Mouse (Mus musculus): ENCODE measurements at regions not wholly inside any gene's neighbourhood (a gene's known extent, or its start where the extent isn't known, plus 50 kb on each side); places are given as distances from the start of the nearest gene placed in this dataset.

GRCm38 (mm10) chr8:96244549-96245152, 356.3 kb upstream of the Got2 start:
- dilution Hi-C loops (cut with MboI; ENCODE audit: extremely low pct_ligation_motif_present, extremely low pct_unique_long_range_greater_than_20kb, low sequenced_read_pairs) (no loop called here), in situ Hi-C loops (cut with MboI; ENCODE audit: low pct_ligation_motif_present, low pct_unique_long_range_greater_than_20kb, low sequenced_read_pairs) (no loop called here)
- no peaks in the 10 kb centered on the region for H3K79me2 ChIP-seq (replicated peaks; ENCODE audit: control insufficient read depth, extremely low read depth, insufficient read depth, poor library complexity, severe bottlenecking)
- H3K9ac ChIP-seq (ENCODE audit: insufficient read depth, low read depth), result no peak overlapping the region
- H3K4me3 ChIP-seq (replicated peaks in 1 of 3; ENCODE audit: low read depth in 2 of 3, low read length in 2 of 3, poor library complexity in 1 of 3), result no peak overlapping the region
- no peak for DNase-seq (ENCODE audit: extremely low read depth)
- peaks cover 11% of the 10 kb centered on the region for H3K27me3 ChIP-seq (replicated peaks)
- no peaks in the 10 kb centered on the region for H3K36me3 ChIP-seq (replicated peaks in 1 of 2; ENCODE audit: control insufficient read depth in 1 of 2, insufficient read depth in 1 of 2, low read length in 1 of 2)
- H3K4me1 ChIP-seq (ENCODE audit: control insufficient read depth in 1 of 2, insufficient read depth in 2 of 2), result no peaks in the 10 kb centered on the region
- TF ChIP-seq ZKSCAN1 (IDR thresholded peaks at IDR 0.05; ENCODE audit: borderline replicate concordance, low read depth, low read length) (no peak), ZMIZ1 (IDR thresholded peaks at IDR 0.05; ENCODE audit: low read depth, low read length) (no peak), POLR2A (IDR thresholded peaks at IDR 0.05; ENCODE audit: low read depth, low read length) (no peak), IRF4 (IDR thresholded peaks at IDR 0.05; ENCODE audit: low read depth, low read length) (no peak), MYC (IDR thresholded peaks at IDR 0.05; ENCODE audit: low read depth, low read length) (no peak), TBP (conservative IDR thresholded peaks at IDR 0.05; ENCODE audit: low read depth, low read length) (no peak)
- no peak overlapping the region for H3K4me2 ChIP-seq (ENCODE audit: insufficient read depth, low read depth, poor library complexity, severe bottlenecking)
- H3K9me3 ChIP-seq (replicated peaks; ENCODE audit: low read length), result no peaks in the 10 kb centered on the region
- no peak overlapping the region for H3K27ac ChIP-seq (ENCODE audit: insufficient read depth, low read depth)

- in situ Hi-C loops (cut with MboI; ENCODE audit: low pct_ligation_motif_present, low pct_unique_long_range_greater_than_20kb, low sequenced_read_pairs), result no loop called here
- dilution Hi-C loops (cut with MboI; ENCODE audit: extremely low pct_ligation_motif_present, extremely low pct_unique_long_range_greater_than_20kb, low sequenced_read_pairs), result no loop called here
- H3K9ac ChIP-seq (ENCODE audit: insufficient read depth, low read depth), result no peak overlapping the region
- no peaks in the 10 kb centered on the region for H3K79me2 ChIP-seq (replicated peaks; ENCODE audit: control insufficient read depth, extremely low read depth, insufficient read depth, poor library complexity, severe bottlenecking)
- DNase-seq (ENCODE audit: extremely low read depth), result no peak
- peaks cover 13% of the 10 kb centered on the region for H3K27me3 ChIP-seq (replicated peaks)
- H3K4me2 ChIP-seq (ENCODE audit: insufficient read depth, low read depth, poor library complexity, severe bottlenecking), result no peak overlapping the region
- H3K36me3 ChIP-seq (replicated peaks in 1 of 2; ENCODE audit: control insufficient read depth in 1 of 2, insufficient read depth in 1 of 2, low read length in 1 of 2), result no peaks in the 10 kb centered on the region
- no peaks in the 10 kb centered on the region for H3K4me1 ChIP-seq (ENCODE audit: control insufficient read depth in 1 of 2, insufficient read depth in 2 of 2)
- no peak overlapping the region for H3K27ac ChIP-seq (ENCODE audit: insufficient read depth, low read depth)
- TF ChIP-seq MYC (IDR thresholded peaks at IDR 0.05; ENCODE audit: low read depth, low read length) (no peak), TBP (conservative IDR thresholded peaks at IDR 0.05; ENCODE audit: low read depth, low read length) (no peak), CHD1 (IDR thresholded peaks at IDR 0.05; ENCODE audit: low read depth, low read length) (no peak), MAX (IDR thresholded peaks at IDR 0.05; ENCODE audit: low read length) (no peak), UBTF (IDR thresholded peaks at IDR 0.05; ENCODE audit: low read depth, low read length) (no peak), JUND (conservative IDR thresholded peaks at IDR 0.05; ENCODE audit: low read depth, low read length) (no peak), ZNF384 (IDR thresholded peaks at IDR 0.05; ENCODE audit: low read depth, low read length) (no peak), E2F4 (IDR thresholded peaks at IDR 0.05; ENCODE audit: insufficient replicate concordance, low read depth, low read length) (no peak), ELF1 (IDR thresholded peaks at IDR 0.05; ENCODE audit: low read depth, low read length) (no peak), MEF2A (IDR thresholded peaks at IDR 0.05; ENCODE audit: borderline replicate concordance, low read depth, low read length) (no peak), NELFE (IDR thresholded peaks at IDR 0.05; ENCODE audit: low read depth, low read length) (no peak), ZMIZ1 (IDR thresholded peaks at IDR 0.05; ENCODE audit: low read depth, low read length) (no peak), RCOR1 (conservative IDR thresholded peaks at IDR 0.05; ENCODE audit: low read depth, low read length) (no peak), EP300 (IDR thresholded peaks at IDR 0.05; ENCODE audit: low read length) (no peak), ZC3H11A (IDR thresholded peaks at IDR 0.05; ENCODE audit: low read depth, low read length) (no peak), RAD21 (IDR thresholded peaks at IDR 0.05; ENCODE audit: low read depth, low read length) (no peak), USF2 (conservative IDR thresholded peaks at IDR 0.05; ENCODE audit: low read depth, low read length) (no peak), JUN (IDR thresholded peaks at IDR 0.05; ENCODE audit: insufficient read depth, low read depth, low read length) (no peak), SIN3A (IDR thresholded peaks at IDR 0.05; ENCODE audit: low read length) (no peak)
- H3K4me3 ChIP-seq (replicated peaks in 1 of 3; ENCODE audit: low read depth in 2 of 3, low read length in 2 of 3, poor library complexity in 1 of 3), result no peak overlapping the region
- H3K9me3 ChIP-seq (replicated peaks; ENCODE audit: low read length), result no peaks in the 10 kb centered on the region
Observed at GRCm38 (mm10) chr8:96238406-96238805, 350.1 kb upstream of the Got2 start.

Measured in CH12.LX (cell line).